Mouse (Mus musculus): Measurements from ENCODE around the gene Mlxip.

The Mlxip gene

GRCm38 (mm10) chr5:123394303-123394956, at the start of gene Mlxip:
TSS of gene Mlxip (plus strand) at chr5:123394798.
- peak; percentile 98 for DNase-seq (ENCODE audit: low spot score)

- peak; percentile 43 for DNase-seq (ENCODE audit: low spot score)
Measured at GRCm38 (mm10) chr5:123344963-123345852, 49.4 kb upstream of the Mlxip start.

- DNase-seq (ENCODE audit: low spot score) = peak; percentile 55
Measured at GRCm38 (mm10) chr5:123345853-123346654, 48.5 kb upstream of the Mlxip start.

GRCm38 (mm10) chr5:123346701-123347270, 47.8 kb upstream of the Mlxip start:
- no peak for DNase-seq (ENCODE audit: low spot score)

- no peak for DNase-seq (ENCODE audit: low spot score)
Measured at GRCm38 (mm10) chr5:123347985-123348384, 46.6 kb upstream of the Mlxip start.

- DNase-seq (ENCODE audit: low spot score) = no peak
Measured at GRCm38 (mm10) chr5:123350386-123350785, 44.2 kb upstream of the Mlxip start.

- DNase-seq (ENCODE audit: low spot score) = no peak
Measured at GRCm38 (mm10) chr5:123355918-123356317, 38.7 kb upstream of the Mlxip start.

- DNase-seq (ENCODE audit: low spot score) = no peak
Measured at GRCm38 (mm10) chr5:123357253-123357652, 37.3 kb upstream of the Mlxip start.

- DNase-seq (ENCODE audit: low spot score) = no peak
Measured at GRCm38 (mm10) chr5:123359431-123359830, 35.2 kb upstream of the Mlxip start.

- DNase-seq (ENCODE audit: low spot score) = no peak
Measured at GRCm38 (mm10) chr5:123362911-123363310, 31.7 kb upstream of the Mlxip start.

GRCm38 (mm10) chr5:123364302-123364971, 30.2 kb upstream of the Mlxip start:
- DNase-seq (ENCODE audit: low spot score) = no peak

GRCm38 (mm10) chr5:123368869-123369488, 25.6 kb upstream of the Mlxip start:
- DNase-seq (ENCODE audit: low spot score) = no peak

GRCm38 (mm10) chr5:123370049-123370448, 24.5 kb upstream of the Mlxip start:
- DNase-seq (ENCODE audit: low spot score) = no peak

- DNase-seq (ENCODE audit: low spot score) = no peak
Measured at GRCm38 (mm10) chr5:123375262-123375661, 19.3 kb upstream of the Mlxip start.

- no peak for DNase-seq (ENCODE audit: low spot score)
Measured at GRCm38 (mm10) chr5:123375793-123376452, 18.7 kb upstream of the Mlxip start.

- peak; percentile 49 for DNase-seq (ENCODE audit: low spot score)
Measured at GRCm38 (mm10) chr5:123376569-123376968, 18.0 kb upstream of the Mlxip start.

GRCm38 (mm10) chr5:123377120-123377955, 17.3 kb upstream of the Mlxip start:
- DNase-seq (ENCODE audit: low spot score) = no peak

GRCm38 (mm10) chr5:123378712-123379111, 15.9 kb upstream of the Mlxip start:
- DNase-seq (ENCODE audit: low spot score) = no peak

- no peak for DNase-seq (ENCODE audit: low spot score)
Measured at GRCm38 (mm10) chr5:123379504-123379931, 15.1 kb upstream of the Mlxip start.
